Mouse (Mus musculus): ENCODE measurements around the gene Zfp217.

GRCm38 (mm10) chr2:170159795-170160568, 12.1 kb upstream of the Zfp217 start:
- no peak for TF ChIP-seq CTCF (IDR thresholded peaks at IDR 0.05; ENCODE audit: extremely low read depth, insufficient read length, insufficient replicate concordance, low read depth, low read length)
- TF ChIP-seq POLR2A (IDR thresholded peaks at IDR 0.05; ENCODE audit: low read depth, low read length), result no peak
